Mouse (Mus musculus) liver, postnatal 0 days (tissue): ENCODE results near the gene Thbs2.

Experiments
- CTCF ChIP-seq: sonication (generic); IDR thresholded peaks from 2 replicates; pipeline ENCODE4 v1.5.1; 2016; ENCODE audit warnings: antibody characterized with exemption, low read depth
- EP300 ChIP-seq: IDR thresholded peaks from 2 replicates; pipeline ENCODE4 v1.6.1; 2016; ENCODE audit warnings: antibody characterized with exemption, low read depth, mild to moderate bottlenecking

DNA sequence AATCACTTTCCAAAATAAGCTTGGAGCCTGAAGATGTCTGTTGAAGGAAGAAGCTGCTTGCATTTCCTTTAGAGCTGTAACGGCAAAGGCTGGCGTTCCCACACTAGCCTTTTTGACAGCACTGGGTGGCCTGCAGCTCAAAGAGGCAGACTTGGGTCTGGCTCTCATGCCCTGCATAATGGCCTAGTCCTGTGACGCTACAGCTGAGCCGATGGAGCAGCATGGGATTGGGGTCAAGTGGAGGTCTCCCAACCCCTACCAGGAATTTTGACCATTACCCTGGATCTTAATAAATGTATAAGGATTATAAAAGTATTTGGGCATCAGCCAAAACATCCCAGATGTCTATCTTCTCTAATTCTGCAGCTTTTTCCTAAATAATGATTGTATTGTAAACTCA is 75.0 kb downstream of the Thbs2 start:
- no peak for TF ChIP-seq CTCF
- TF ChIP-seq EP300 = no peak
